ENCODE assay signal across 21 mouse cellular contexts in the genomic region with DNA sequence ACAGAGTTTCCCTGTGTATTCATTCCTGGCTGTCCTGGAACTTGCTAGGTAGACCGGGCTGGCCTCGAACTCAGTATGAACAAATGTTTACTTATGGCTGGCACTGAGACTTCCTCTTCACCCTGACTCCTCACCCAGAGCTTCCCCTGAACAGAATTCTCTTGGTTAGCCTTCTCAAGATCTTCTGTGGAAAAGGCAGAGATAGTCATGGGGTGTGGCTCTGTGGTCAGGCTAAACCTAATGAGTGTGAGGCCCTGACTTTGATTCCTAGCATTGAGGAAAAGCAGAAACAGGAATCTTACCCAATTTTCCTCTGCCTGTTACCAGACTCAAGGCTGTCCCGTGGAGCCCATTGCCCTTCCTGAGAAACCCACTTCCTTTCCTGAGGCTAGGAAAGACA. TPM values are rescaled to one million over a fixed set of nuclear protein-coding genes. Genes with fewer than 3 reads are reported as not detected.
A peak's percentile ranks its signal among the peaks of the same experiment; 100 is the strongest.
DNase-seq lines count a peak whose midpoint lies in the region; ATAC-seq and TF ChIP-seq lines count a peak whose summit lies in the region.
"Had no signal": no experiment of that assay in that cellular context is flagged by ENCODE, and none has a peak within 500 bp of the region (broad histone marks: within the 10 kb centered on the region; RNA-seq: fewer than 3 reads in every experiment).

No protein-coding gene starts in this region.

- H3K9ac ChIP-seq in liver, embryonic 15.5 days: no peak overlapping the region
- H3K9ac ChIP-seq in ES-E14 (ENCODE audit: insufficient read depth, low read depth, low read length, poor library complexity, severe bottlenecking): peak overlapping the region; percentile 74; the same call in 1 of the 2 replicates
- H3K9ac ChIP-seq in intestine, embryonic 15.5 days: no peak overlapping the region
- no peak overlapping the region for H3K9ac ChIP-seq in heart, embryonic 12.5 days
- H3K9ac ChIP-seq: forebrain, postnatal 0 days; limb, embryonic 15.5 days; midbrain, embryonic 12.5 days; neural tube, embryonic 12.5 days had no signal

- in situ Hi-C loops in ES-E14 (cut with MboI; ENCODE audit: low sequenced_read_pairs in 2 of 2, unreplicated experiment in 2 of 2): no loop called here

- WGBS in liver, embryonic 15.5 days (ENCODE audit: insufficient replicate concordance): 20% methylated on average over 3 of the region's 3 CpGs
- 36% methylated on average over 3 of the region's 3 CpGs for WGBS in intestine, embryonic 15.5 days
- 8% methylated on average over 3 of the region's 3 CpGs for WGBS in small intestine, adult 2 months
- WGBS in heart, embryonic 12.5 days: 61% methylated on average over 3 of the region's 3 CpGs

- H3K27me3 ChIP-seq in liver, embryonic 15.5 days: peaks cover 3% of the 10 kb centered on the region
- no peaks in the 10 kb centered on the region for H3K27me3 ChIP-seq in intestine, embryonic 15.5 days (replicated peaks)
- no peaks in the 10 kb centered on the region for H3K27me3 ChIP-seq in small intestine, adult 2 months (ENCODE audit: control insufficient read depth, insufficient read depth, low read length)
- H3K27me3 ChIP-seq in heart, embryonic 12.5 days (replicated peaks): peaks cover 14% of the 10 kb centered on the region

- TF ChIP-seq CTCF in small intestine, adult 2 months (IDR thresholded peaks at IDR 0.05; ENCODE audit: extremely low read depth, insufficient read length, insufficient replicate concordance, low read depth, low read length): no peak

- H3K4me1 ChIP-seq in liver, embryonic 15.5 days (replicated peaks): peaks cover 23% of the 10 kb centered on the region
- peaks cover 37 to 55% of the 10 kb centered on the region in 2 experiments for H3K4me1 ChIP-seq in ES-E14 (ENCODE audit: control insufficient read depth in 2 of 2, insufficient read depth in 2 of 2, low read length in 2 of 2, poor library complexity in 1 of 2)
- peaks cover 30% of the 10 kb centered on the region for H3K4me1 ChIP-seq in intestine, embryonic 15.5 days (replicated peaks)
- peaks cover 49% of the 10 kb centered on the region for H3K4me1 ChIP-seq in small intestine, adult 2 months (ENCODE audit: control insufficient read depth, insufficient read depth, insufficient read length, low read length)
- no peaks in the 10 kb centered on the region for H3K4me1 ChIP-seq in heart, embryonic 12.5 days (replicated peaks)
- H3K4me1 ChIP-seq: midbrain, embryonic 12.5 days; neural tube, embryonic 12.5 days had no signal

- no peak overlapping the region for H3K4me2 ChIP-seq in liver, embryonic 15.5 days
- peak overlapping the region; percentile 30 for H3K4me2 ChIP-seq in intestine, embryonic 15.5 days (replicated peaks)
- no peak overlapping the region for H3K4me2 ChIP-seq in heart, embryonic 12.5 days
- H3K4me2 ChIP-seq: heart, embryonic 11.5 days; limb, embryonic 15.5 days; midbrain, embryonic 12.5 days; neural tube, embryonic 12.5 days had no signal

- H3K9me3 ChIP-seq in liver, embryonic 15.5 days (replicated peaks): no peaks in the 10 kb centered on the region
- no peaks in the 10 kb centered on the region for H3K9me3 ChIP-seq in ES-E14 (ENCODE audit: control insufficient read depth, insufficient read depth, low read depth, low read length)
- no peaks in the 10 kb centered on the region for H3K9me3 ChIP-seq in intestine, embryonic 15.5 days
- H3K9me3 ChIP-seq in heart, embryonic 12.5 days (replicated peaks): no peaks in the 10 kb centered on the region
- H3K9me3 ChIP-seq: limb, embryonic 15.5 days; midbrain, embryonic 12.5 days; neural tube, embryonic 12.5 days had no signal

- no peak for DNase-seq in liver
- DNase-seq in ES-E14 (ENCODE audit: low read depth, low spot score): no peak
- DNase-seq in thymus, postnatal 36 days: no peak
- no peak for DNase-seq in right cerebral cortex, postnatal 4 days
- DNase-seq: adrenal gland, adult 2 months; cerebellum, adult 8-10 months; embryo, embryonic 11 days; forebrain, postnatal 0 days; heart, postnatal 4 days; kidney, adult 11 months; retina, postnatal 1 day; thymus, adult 18-20 months had no signal

- ATAC-seq in liver, embryonic 15.5 days (ENCODE audit: insufficient read depth): no peak
- no peak for ATAC-seq in intestine, embryonic 15.5 days
- no peak for ATAC-seq in heart, embryonic 12.5 days (ENCODE audit: insufficient number of reproducible peaks, low FRiP score)
- ATAC-seq: forebrain, postnatal 0 days had no signal

- H3K36me3 ChIP-seq in liver, embryonic 15.5 days (replicated peaks): no peaks in the 10 kb centered on the region
- peaks cover 13% of the 10 kb centered on the region; the same call in 1 of the 2 replicates for H3K36me3 ChIP-seq in ES-E14 (ENCODE audit: control insufficient read depth, insufficient read depth, low read length, poor library complexity, severe bottlenecking)
- H3K36me3 ChIP-seq in intestine, embryonic 15.5 days: no peaks in the 10 kb centered on the region
- peaks cover 13% of the 10 kb centered on the region for H3K36me3 ChIP-seq in small intestine, adult 2 months (ENCODE audit: control insufficient read depth, insufficient read depth, low read length)
- no peaks in the 10 kb centered on the region for H3K36me3 ChIP-seq in heart, embryonic 12.5 days
- H3K36me3 ChIP-seq: limb, embryonic 15.5 days; midbrain, embryonic 12.5 days; neural tube, embryonic 12.5 days had no signal

- no peak overlapping the region for H3K4me3 ChIP-seq in liver, embryonic 15.5 days (replicated peaks)
- peak overlapping the region in 1 of 2 experiments; percentile 44; a peak in 2 of 4 replicates for H3K4me3 ChIP-seq in ES-E14 (ENCODE audit: insufficient read depth in 1 of 2, low read depth in 1 of 2, low read length in 2 of 2, poor library complexity in 1 of 2, severe bottlenecking in 1 of 2)
- no peak overlapping the region for H3K4me3 ChIP-seq in intestine, embryonic 15.5 days (replicated peaks)
- H3K4me3 ChIP-seq in small intestine, adult 2 months (ENCODE audit: low read depth, low read length): no peak overlapping the region
- no peak overlapping the region for H3K4me3 ChIP-seq in heart, embryonic 12.5 days
- H3K4me3 ChIP-seq: erythroblast, embryonic 14.5 days; limb, embryonic 15.5 days; midbrain, embryonic 12.5 days; neural tube, embryonic 12.5 days had no signal

- H3K27ac ChIP-seq in liver, embryonic 15.5 days (replicated peaks): peak overlapping the region; percentile 53
- peak overlapping the region; percentile 98 for H3K27ac ChIP-seq in ES-E14 (ENCODE audit: insufficient read depth, low read depth, low read length, poor library complexity, severe bottlenecking)
- H3K27ac ChIP-seq in intestine, embryonic 15.5 days: peak overlapping the region; percentile 79
- peak overlapping the region; percentile 83 for H3K27ac ChIP-seq in small intestine, adult 2 months (ENCODE audit: insufficient read depth, low read depth, low read length)
- H3K27ac ChIP-seq in heart, embryonic 12.5 days (ENCODE audit: poor library complexity, severe bottlenecking): no peak overlapping the region
- H3K27ac ChIP-seq: limb, embryonic 15.5 days; midbrain, embryonic 12.5 days; neural tube, embryonic 12.5 days had no signal

- TF ChIP-seq POLR2A in small intestine, adult 2 months (IDR thresholded peaks at IDR 0.05; ENCODE audit: low read depth, low read length): no peak

TF ChIP-seq in ES-E14, 5 proteins besides CTCF, POLR2A, EP300 and RAD21:
- TF ChIP-seq ZC3H11A (IDR thresholded peaks at IDR 0.05; ENCODE audit: borderline replicate concordance, low read depth, low read length) (no peak), CHD2 (IDR thresholded peaks at IDR 0.05; ENCODE audit: low read depth, low read length) (no peak), ZNF384 (IDR thresholded peaks at IDR 0.05; ENCODE audit: low read depth, low read length) (no peak), MAFK (IDR thresholded peaks at IDR 0.05; ENCODE audit: insufficient read depth, low read depth, low read length) (no peak), HCFC1 (IDR thresholded peaks at IDR 0.05; ENCODE audit: borderline replicate concordance, insufficient read depth, low read length) (no peak)

RNA-seq across cellular contexts. Expression of gene Cdh1, which starts 8.9 kb away (rescaled TPM):
- 19.0 and 23.2 TPM in 2 replicates for polyA plus RNA-seq in liver, embryonic 15.5 days (2015; fragmentation: Nextera tagmentation; extraction: Ambion mirVana)
- 254 and 424 TPM in 2 replicates for total RNA-seq in ES-E14 (2012; rRNA removed)
- 152 and 158 TPM in 2 replicates for polyA plus RNA-seq in intestine, embryonic 15.5 days (2015; fragmentation: Nextera tagmentation; extraction: Ambion mirVana)
- polyA plus RNA-seq in small intestine, adult 2 months (2012; rRNA removed): 88.3 and 234 TPM in 2 replicates
- 0.87 and 1.4 TPM in 2 replicates for polyA plus RNA-seq in heart, embryonic 12.5 days (2016; fragmentation: Nextera tagmentation; extraction: Ambion mirVana)
- polyA plus RNA-seq: erythroblast, embryonic 14.5 days had no signal

RNA-seq across cellular contexts. Expression of gene Gm10073, which starts 38.8 kb away (rescaled TPM):
- polyA plus RNA-seq in liver, embryonic 15.5 days (2015; fragmentation: Nextera tagmentation; extraction: Ambion mirVana): 4.0 and 7.3 TPM in 2 replicates
- total RNA-seq in ES-E14 (2012; rRNA removed): 83.5 and 86.5 TPM in 2 replicates
- 15.5 and 20.2 TPM in 2 replicates for polyA plus RNA-seq in intestine, embryonic 15.5 days (2015; fragmentation: Nextera tagmentation; extraction: Ambion mirVana)
- polyA plus RNA-seq in small intestine, adult 2 months (2012; rRNA removed): 78.0 and 81.0 TPM in 2 replicates
- 2.8 and 4.1 TPM in 2 replicates for polyA plus RNA-seq in heart, embryonic 12.5 days (2016; fragmentation: Nextera tagmentation; extraction: Ambion mirVana)
